Mouse (Mus musculus) midbrain, embryonic 13.5 days (tissue): ENCODE measurements at regions not wholly inside any gene's neighbourhood (a gene's known extent, or its start where the extent isn't known, plus 50 kb on each side); places are given as distances from the start of the nearest gene placed in this dataset.

Experiments used
- ATAC-seq: fragments of 200-750 bp; cut with Nextera tagmentation; 2 replicates; pipeline ENCODE4 v1.8.0; 2017; ENCODE audit warnings: mild to moderate bottlenecking, moderate TSS enrichment, moderate library complexity
- H3K27ac ChIP-seq: fragments of 300-500 bp; sonication (generic); 2 replicates; pipeline ENCODE4 v1.5.1; 2015; ENCODE audit warnings: inconsistent platforms, mild to moderate bottlenecking, moderate library complexity
- H3K27me3 ChIP-seq: fragments of 300-500 bp; sonication (generic); 2 replicates; pipeline ENCODE4 v1.6.1; 2015; ENCODE audit warnings: mild to moderate bottlenecking, inconsistent platforms
- H3K36me3 ChIP-seq: fragments of 300-500 bp; sonication (generic); 2 replicates; pipeline ENCODE4 v1.6.1; 2015; ENCODE audit warnings: mild to moderate bottlenecking, inconsistent platforms
- H3K4me1 ChIP-seq: fragments of 300-500 bp; sonication (generic); replicated peaks from 2 replicates; pipeline ENCODE4 v1.6.1; 2015; ENCODE audit warnings: inconsistent platforms
- H3K4me2 ChIP-seq: fragments of 300-500 bp; sonication (generic); replicated peaks from 2 replicates; pipeline ENCODE4 v1.6.1; 2015; ENCODE audit warnings: moderate library complexity, mild to moderate bottlenecking, inconsistent platforms
- H3K4me3 ChIP-seq: fragments of 300-500 bp; sonication (generic); replicated peaks from 2 replicates; pipeline ENCODE4 v1.5.1; 2015; ENCODE audit warnings: mild to moderate bottlenecking, inconsistent platforms
- H3K9ac ChIP-seq: fragments of 300-500 bp; sonication (generic); replicated peaks from 2 replicates; pipeline ENCODE4 v1.6.1; 2015; ENCODE audit warnings: mild to moderate bottlenecking, inconsistent platforms
- H3K9me3 ChIP-seq: fragments of 300-500 bp; sonication (generic); 2 replicates; pipeline ENCODE4 v1.6.1; 2016; ENCODE audit warnings: mild to moderate bottlenecking, inconsistent platforms
- WGBS: fragments of 180-500 bp; shearing (Covaris S2); methylation state at CpG from one replicate; pipeline ENCODE4 v1.1.7; 2015; 5-methylcytosine and 5-hydroxymethylcytosine counted together

- H3K36me3 ChIP-seq: no peaks in the 10 kb centered on the region
- H3K27me3 ChIP-seq: no peaks in the 10 kb centered on the region
- no peak overlapping the region for H3K4me3 ChIP-seq
- no peaks in the 10 kb centered on the region for H3K4me1 ChIP-seq
- ATAC-seq: no peak
- H3K9me3 ChIP-seq: no peaks in the 10 kb centered on the region
- H3K4me2 ChIP-seq: no peak overlapping the region
- H3K9ac ChIP-seq: no peak overlapping the region
- WGBS: 96% methylated on average over 1 of the region's 1 CpGs
- H3K27ac ChIP-seq: no peak overlapping the region
These were observed 136.9 kb downstream of the Uaca start for GRCm38 (mm10) chr9:60931290-60931689.

GRCm38 (mm10) chr9:60936937-60937336 is 142.6 kb downstream of the Uaca start:
- Histone ChIP-seq H3K4me1 (peaks cover 16% of the 10 kb centered on the region), H3K36me3 (no peaks in the 10 kb centered on the region), H3K9me3 (no peaks in the 10 kb centered on the region), H3K27ac (no peak overlapping the region), H3K9ac (no peak overlapping the region), H3K4me3 (no peak overlapping the region), H3K4me2 (no peak overlapping the region), H3K27me3 (peaks cover 17% of the 10 kb centered on the region; the same call in 1 of the 2 replicates)
- WGBS: 90% methylated on average over 9 of the region's 9 CpGs
- ATAC-seq: no peak

GRCm38 (mm10) chr9:60939858-60940804 is 145.8 kb downstream of the Uaca start:
- peak overlapping the region; percentile 11; the same call in 1 of the 2 replicates for H3K4me2 ChIP-seq
- H3K9me3 ChIP-seq: no peaks in the 10 kb centered on the region
- no peak overlapping the region for H3K27ac ChIP-seq
- H3K4me1 ChIP-seq: peaks cover 16% of the 10 kb centered on the region
- H3K9ac ChIP-seq: no peak overlapping the region; the same call in 1 of the 2 replicates
- H3K27me3 ChIP-seq: peaks cover 21% of the 10 kb centered on the region; the same call in 1 of the 2 replicates
- ATAC-seq: peak; percentile 97
- no peaks in the 10 kb centered on the region for H3K36me3 ChIP-seq
- no peak overlapping the region for H3K4me3 ChIP-seq
- 22% methylated on average over 18 of the region's 18 CpGs for WGBS

GRCm38 (mm10) chr9:60947363-60947762 is 153.0 kb downstream of the Uaca start:
- no peak overlapping the region for H3K4me2 ChIP-seq
- no peaks in the 10 kb centered on the region for H3K36me3 ChIP-seq
- no peak overlapping the region for H3K4me3 ChIP-seq
- H3K27ac ChIP-seq: no peak overlapping the region
- H3K4me1 ChIP-seq: peaks cover 27% of the 10 kb centered on the region
- WGBS: 78% methylated on average over 15 of the region's 15 CpGs
- H3K9me3 ChIP-seq: no peaks in the 10 kb centered on the region
- no peak for ATAC-seq
- H3K27me3 ChIP-seq: peaks cover 11% of the 10 kb centered on the region; the same call in 1 of the 2 replicates
- no peak overlapping the region for H3K9ac ChIP-seq

GRCm38 (mm10) chr9:60948531-60949070 is 154.3 kb downstream of the Uaca start:
- 66% methylated on average over 10 of the region's 10 CpGs for WGBS
- no peak overlapping the region for H3K4me2 ChIP-seq
- H3K36me3 ChIP-seq: no peaks in the 10 kb centered on the region

GRCm38 (mm10) chr9:60950161-60950560 is 155.8 kb downstream of the Uaca start:
- Histone ChIP-seq H3K4me1 (peaks cover 30% of the 10 kb centered on the region), H3K27ac (peak overlapping the region; percentile 66; the same call in 1 of the 2 replicates), H3K36me3 (no peaks in the 10 kb centered on the region), H3K4me2 (no peak overlapping the region), H3K4me3 (no peak overlapping the region), H3K27me3 (peaks cover 7% of the 10 kb centered on the region; the same call in 1 of the 2 replicates), H3K9ac (no peak overlapping the region), H3K9me3 (no peaks in the 10 kb centered on the region)
- no peak for ATAC-seq
- WGBS: 95% methylated on average over 5 of the region's 5 CpGs

More at GRCm38 (mm10) chr9:60948531-60949070, 154.3 kb downstream of the Uaca start:
- peaks cover 11% of the 10 kb centered on the region; the same call in 1 of the 2 replicates for H3K27me3 ChIP-seq
- no peak for ATAC-seq
- H3K9me3 ChIP-seq: no peaks in the 10 kb centered on the region
- H3K9ac ChIP-seq: no peak overlapping the region
- H3K27ac ChIP-seq: no peak overlapping the region
- H3K4me1 ChIP-seq: peaks cover 27% of the 10 kb centered on the region
- no peak overlapping the region for H3K4me3 ChIP-seq

GRCm38 (mm10) chr9:60951071-60951561 is 156.8 kb downstream of the Uaca start:
- no peak overlapping the region for H3K9ac ChIP-seq
- H3K36me3 ChIP-seq: no peaks in the 10 kb centered on the region
- WGBS: 3% methylated on average over 10 of the region's 10 CpGs
- peaks cover 7% of the 10 kb centered on the region; the same call in 1 of the 2 replicates for H3K27me3 ChIP-seq
- ATAC-seq: peak; percentile 83
- H3K27ac ChIP-seq: peak overlapping the region; percentile 66
- H3K9me3 ChIP-seq: no peaks in the 10 kb centered on the region
- H3K4me3 ChIP-seq: no peak overlapping the region
- no peak overlapping the region for H3K4me2 ChIP-seq
- peaks cover 30% of the 10 kb centered on the region for H3K4me1 ChIP-seq

- Histone ChIP-seq H3K27ac (no peak overlapping the region), H3K9me3 (no peaks in the 10 kb centered on the region), H3K27me3 (no peaks in the 10 kb centered on the region), H3K9ac (no peak overlapping the region), H3K4me2 (no peak overlapping the region), H3K4me3 (no peak overlapping the region), H3K36me3 (no peaks in the 10 kb centered on the region), H3K4me1 (peaks cover 6% of the 10 kb centered on the region; the same call in 1 of the 2 replicates)
- WGBS: 44% methylated on average over 5 of the region's 5 CpGs
- ATAC-seq: no peak
These were observed 163.1 kb downstream of the Uaca start for GRCm38 (mm10) chr9:60957438-60957837.

GRCm38 (mm10) chr9:60959537-60959936 is 165.2 kb downstream of the Uaca start:
- Histone ChIP-seq H3K4me3 (no peak overlapping the region), H3K36me3 (no peaks in the 10 kb centered on the region), H3K27me3 (no peaks in the 10 kb centered on the region), H3K4me2 (no peak overlapping the region), H3K27ac (no peak overlapping the region), H3K4me1 (peaks cover 3% of the 10 kb centered on the region; the same call in 1 of the 2 replicates), H3K9me3 (no peaks in the 10 kb centered on the region), H3K9ac (no peak overlapping the region)
- 89% methylated on average over 6 of the region's 6 CpGs for WGBS
- ATAC-seq: no peak

GRCm38 (mm10) chr9:60962086-60962485 is 167.7 kb downstream of the Uaca start:
- Histone ChIP-seq H3K4me1 (peaks cover 3% of the 10 kb centered on the region; the same call in 1 of the 2 replicates), H3K27me3 (no peaks in the 10 kb centered on the region), H3K4me2 (no peak overlapping the region), H3K9ac (no peak overlapping the region), H3K27ac (no peak overlapping the region), H3K36me3 (no peaks in the 10 kb centered on the region), H3K4me3 (no peak overlapping the region), H3K9me3 (no peaks in the 10 kb centered on the region)
- no peak for ATAC-seq
- WGBS: 80% methylated on average over 4 of the region's 4 CpGs

GRCm38 (mm10) chr9:60965641-60966040 is 171.3 kb downstream of the Uaca start:
- H3K4me2 ChIP-seq: no peak overlapping the region
- ATAC-seq: no peak
- 88% methylated on average over 1 of the region's 1 CpGs for WGBS
- H3K9ac ChIP-seq: no peak overlapping the region
- H3K27me3 ChIP-seq: 0 out of 2 replicates have a peak, but pooled peaks cover 3% of the 10 kb centered on the region
- no peak overlapping the region for H3K4me3 ChIP-seq
- H3K27ac ChIP-seq: no peak overlapping the region
- H3K9me3 ChIP-seq: no peaks in the 10 kb centered on the region
- H3K4me1 ChIP-seq: peaks cover 9% of the 10 kb centered on the region
- no peaks in the 10 kb centered on the region for H3K36me3 ChIP-seq
